Mouse (Mus musculus) ES-E14 (cell line): ENCODE data around the gene Pmm1.

ENCODE experiments used
- CHD2 ChIP-seq: IDR thresholded peaks from 2 replicates; pipeline ENCODE4 v1.6.1; 2014; ENCODE audit warnings: mild to moderate bottlenecking, low read depth, low read length, inconsistent platforms
- HCFC1 ChIP-seq: IDR thresholded peaks from 2 replicates; pipeline ENCODE4 v1.6.1; 2012; ENCODE audit warnings: low read length, inconsistent platforms, borderline replicate concordance; ENCODE audit not compliant: insufficient read depth
- MAFK ChIP-seq: IDR thresholded peaks from 2 replicates; pipeline ENCODE4 v1.6.1; 2014; ENCODE audit warnings: mild to moderate bottlenecking, low read depth, low read length, inconsistent platforms; ENCODE audit not compliant: insufficient read depth
- ZC3H11A ChIP-seq: IDR thresholded peaks from 2 replicates; pipeline ENCODE4 v1.6.1; 2012; ENCODE audit warnings: low read depth, mild to moderate bottlenecking, inconsistent platforms, low read length, borderline replicate concordance
- ZNF384 ChIP-seq: IDR thresholded peaks from 2 replicates; pipeline ENCODE4 v1.6.1; 2012; ENCODE audit warnings: low read depth, low read length, inconsistent platforms

DNA sequence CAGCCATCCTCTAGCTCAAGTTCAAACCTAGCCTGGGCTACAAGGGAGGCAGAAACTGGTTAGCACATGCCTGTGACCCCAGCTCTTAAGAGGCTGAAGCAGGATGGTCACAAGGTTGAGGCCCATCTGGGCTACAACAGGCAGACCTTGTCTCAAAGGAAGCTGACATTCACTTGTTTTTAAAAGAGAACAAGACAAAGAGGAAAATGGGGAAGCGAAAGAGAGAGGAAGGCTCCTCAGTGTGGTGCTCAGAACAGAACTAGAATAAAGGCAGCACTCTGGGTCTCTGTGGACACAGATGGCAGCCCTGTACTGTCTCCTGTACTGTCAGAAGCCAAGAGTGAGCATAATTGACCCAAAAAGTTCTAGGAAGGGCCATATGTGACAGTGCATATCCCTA lies 26.7 kb downstream of the Pmm1 start:
- TF ChIP-seq ZNF384 (no peak), ZC3H11A (no peak), MAFK (no peak), HCFC1 (no peak), CHD2 (no peak)
